Mouse (Mus musculus): ENCODE results near the gene Slc31a2.

Gene Slc31a2

DNA sequence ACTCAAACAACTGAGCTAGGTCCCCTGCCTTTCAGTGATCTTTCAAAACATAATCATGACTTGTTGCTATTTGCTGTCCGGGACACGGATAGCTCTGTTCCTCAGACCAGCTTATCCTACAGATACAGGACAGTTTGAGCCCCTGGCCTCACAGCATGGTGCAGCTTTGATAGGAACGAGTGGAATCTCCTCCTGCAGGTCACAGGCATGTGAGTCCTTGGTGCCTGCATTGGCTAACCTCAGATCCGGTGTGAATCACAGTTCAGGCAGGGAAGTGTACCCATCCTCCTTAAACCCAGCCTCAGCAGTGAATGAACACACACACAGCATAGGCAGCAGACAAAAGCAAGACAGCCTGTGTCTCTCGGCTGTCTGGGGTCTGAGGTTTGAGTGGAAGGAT lies 19.0 kb downstream of the Slc31a2 start:
- DNase-seq (ENCODE audit: low spot score): no peak

DNA sequence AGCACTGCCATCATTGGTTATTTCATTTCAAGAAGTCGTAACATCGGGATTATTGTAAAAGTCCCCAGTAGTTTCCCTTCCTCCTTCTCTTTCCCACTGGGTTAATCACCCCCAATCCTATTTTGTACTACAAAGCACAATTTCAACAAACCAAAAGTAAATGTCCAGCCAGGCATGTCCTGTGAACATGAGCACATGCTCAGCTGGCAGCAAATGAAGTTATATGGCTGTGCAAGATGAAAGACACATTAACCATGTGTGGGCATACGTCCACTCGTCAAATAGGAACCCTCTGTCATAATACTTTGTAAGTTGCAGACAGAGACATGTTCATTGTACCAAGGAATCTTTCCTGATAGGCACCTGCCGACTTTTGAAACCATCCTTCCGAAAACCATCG lies 20.6 kb downstream of the Slc31a2 start:
- no peak for DNase-seq (ENCODE audit: low spot score)

DNA sequence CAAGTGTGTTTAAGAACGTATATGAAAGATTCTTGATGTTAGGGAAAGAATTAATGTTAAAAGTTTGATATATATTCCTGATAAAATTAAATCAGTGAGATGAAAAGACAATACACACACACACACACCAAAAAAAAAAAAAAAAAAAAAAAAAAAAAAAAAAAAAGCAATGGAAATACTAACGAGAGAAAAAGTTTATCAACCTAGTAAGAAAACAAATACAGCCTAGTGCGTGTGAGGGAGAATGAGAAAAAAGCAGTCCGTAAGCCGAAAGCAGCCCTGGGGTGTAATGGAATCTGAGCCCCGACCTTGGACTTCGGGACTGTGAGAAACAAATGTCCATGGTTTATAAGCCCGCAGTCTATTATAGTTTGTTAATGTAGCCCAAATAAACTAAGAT lies 23.2 kb downstream of the Slc31a2 start:
- no peak for DNase-seq (ENCODE audit: low spot score)

DNA sequence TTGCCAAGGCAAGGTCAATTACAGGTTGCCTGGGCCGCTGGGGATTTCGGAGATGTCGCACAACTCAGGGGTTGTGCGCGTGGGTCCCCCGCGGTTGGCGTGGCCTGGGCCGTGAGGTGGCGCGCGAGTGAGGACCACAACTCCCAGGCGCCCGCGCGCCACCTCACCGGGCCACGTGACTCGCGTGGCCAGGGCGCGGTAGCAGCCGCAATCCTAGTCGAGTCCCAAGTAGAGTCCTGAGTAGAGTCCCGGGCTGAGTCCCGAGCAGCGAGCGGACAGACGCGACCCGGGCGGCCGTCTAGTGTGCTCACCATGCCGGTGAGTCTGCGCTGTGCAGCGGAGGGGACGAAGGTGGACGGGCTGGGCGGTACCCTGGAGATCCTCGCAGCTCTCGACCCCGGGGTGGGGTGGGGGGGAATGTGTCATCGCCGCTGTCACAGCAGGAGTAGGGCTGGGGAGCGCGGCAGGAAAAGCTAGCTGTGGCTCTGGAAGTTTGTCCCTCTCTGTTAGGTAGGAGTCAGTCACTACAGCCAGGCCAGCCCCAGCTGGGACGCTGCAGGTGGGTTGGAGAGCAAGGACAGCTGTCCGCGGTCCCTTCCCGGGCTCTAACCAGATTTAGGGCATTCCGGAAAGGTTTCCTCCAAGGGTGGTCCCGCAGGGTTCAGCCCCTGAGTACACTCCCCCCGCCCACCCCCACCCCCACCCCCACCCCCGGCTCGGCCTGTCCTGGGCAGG lies 24.1 kb downstream of the Slc31a2 start:
- peak; percentile 38 for DNase-seq (ENCODE audit: low spot score)

DNA sequence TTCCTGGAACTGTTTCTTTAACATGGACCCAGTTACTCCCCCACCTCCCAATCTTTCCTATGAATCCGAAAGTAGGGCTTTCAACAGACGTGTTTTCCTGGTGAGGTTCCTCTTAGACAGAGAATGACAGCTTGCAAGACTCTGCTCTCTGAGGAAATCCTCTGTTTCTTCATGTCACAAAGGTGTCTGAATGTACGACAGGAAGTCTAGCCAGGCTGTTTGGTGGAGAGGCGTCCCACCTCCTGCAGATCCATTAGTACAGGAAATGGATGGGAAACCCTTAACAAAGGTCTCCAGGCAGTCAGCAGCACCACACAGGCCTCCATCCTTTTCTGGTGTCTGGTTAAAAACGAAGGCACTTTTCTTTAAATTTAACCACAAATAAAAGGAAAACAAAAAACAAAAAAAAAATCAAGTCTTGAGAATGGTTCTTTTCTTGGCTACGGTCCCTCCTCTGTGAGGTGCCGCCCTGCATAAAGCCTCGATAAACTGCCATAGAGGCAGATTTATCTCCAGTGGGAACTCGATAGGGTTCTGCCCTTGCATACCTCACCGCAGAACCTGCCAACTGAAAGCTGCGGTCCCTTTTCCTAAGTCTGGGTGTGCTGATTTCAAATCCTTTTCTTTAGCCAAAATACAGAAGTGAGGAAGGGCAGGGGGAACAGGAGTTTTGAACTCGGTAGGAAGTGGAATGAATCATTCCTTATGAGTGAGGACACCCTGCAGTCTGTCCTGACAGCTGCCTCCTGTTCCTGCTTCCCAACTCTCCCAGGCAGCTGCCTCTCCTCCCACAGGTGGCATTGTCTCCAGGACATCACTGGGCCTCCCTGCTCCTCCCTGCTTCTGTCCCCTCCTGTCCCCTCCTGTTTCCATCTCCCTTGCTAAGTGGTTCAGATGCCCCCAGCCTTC lies 24.9 kb downstream of the Slc31a2 start:
- no peak for DNase-seq (ENCODE audit: low spot score)

DNA sequence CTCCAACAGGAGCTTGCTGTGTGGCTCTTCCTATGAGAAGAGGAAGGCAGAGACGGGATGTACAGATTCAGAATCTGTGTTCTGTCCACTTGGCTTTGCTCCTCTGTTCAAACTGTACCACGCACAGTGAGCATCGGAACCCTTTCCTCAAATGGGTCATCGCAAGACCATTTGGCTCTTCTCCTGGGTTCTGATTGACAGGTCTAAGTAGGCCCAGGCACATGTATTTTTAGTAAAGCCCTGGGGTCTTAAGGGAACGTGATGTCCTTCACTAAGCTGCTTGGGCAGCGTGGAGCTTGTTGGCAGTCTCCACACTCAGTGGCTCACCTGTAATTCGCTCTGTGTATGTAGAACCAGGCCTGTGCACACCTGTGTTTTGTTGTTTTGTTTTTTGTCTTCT lies 26.9 kb downstream of the Slc31a2 start:
- no peak for DNase-seq (ENCODE audit: low spot score)

DNA sequence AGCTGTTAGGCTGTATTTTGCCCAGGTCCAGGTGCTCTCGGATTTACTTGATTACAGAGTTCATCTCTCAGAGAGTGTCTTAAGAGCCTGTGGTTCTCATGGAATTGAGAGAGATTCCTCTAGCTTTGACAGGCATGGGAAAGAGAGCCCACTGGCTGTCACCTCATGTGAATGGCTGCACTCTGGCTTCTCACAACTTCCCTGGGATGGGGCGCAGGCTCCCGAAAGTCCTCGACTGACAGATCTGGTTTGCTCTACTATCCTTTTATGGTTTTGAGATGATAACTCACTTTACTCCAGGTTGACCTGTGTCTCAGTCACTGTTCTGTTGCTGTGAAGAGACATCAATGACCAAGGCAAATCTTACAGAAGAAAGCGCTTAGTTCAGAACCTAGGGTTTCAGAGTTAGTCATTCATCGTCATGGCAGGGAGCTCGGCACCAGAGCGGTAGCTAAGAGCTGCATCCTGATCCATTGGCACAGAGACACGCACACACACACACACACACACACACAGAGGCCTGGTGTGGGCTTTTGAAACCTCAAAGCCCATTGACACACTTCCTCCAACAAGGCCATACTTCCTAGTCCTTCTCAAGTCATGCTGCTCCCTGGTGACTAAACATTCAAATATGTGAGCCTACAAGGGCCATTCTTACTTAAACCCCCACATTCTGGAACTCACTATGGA lies 28.6 kb downstream of the Slc31a2 start:
- no peak for DNase-seq (ENCODE audit: low spot score)

DNA sequence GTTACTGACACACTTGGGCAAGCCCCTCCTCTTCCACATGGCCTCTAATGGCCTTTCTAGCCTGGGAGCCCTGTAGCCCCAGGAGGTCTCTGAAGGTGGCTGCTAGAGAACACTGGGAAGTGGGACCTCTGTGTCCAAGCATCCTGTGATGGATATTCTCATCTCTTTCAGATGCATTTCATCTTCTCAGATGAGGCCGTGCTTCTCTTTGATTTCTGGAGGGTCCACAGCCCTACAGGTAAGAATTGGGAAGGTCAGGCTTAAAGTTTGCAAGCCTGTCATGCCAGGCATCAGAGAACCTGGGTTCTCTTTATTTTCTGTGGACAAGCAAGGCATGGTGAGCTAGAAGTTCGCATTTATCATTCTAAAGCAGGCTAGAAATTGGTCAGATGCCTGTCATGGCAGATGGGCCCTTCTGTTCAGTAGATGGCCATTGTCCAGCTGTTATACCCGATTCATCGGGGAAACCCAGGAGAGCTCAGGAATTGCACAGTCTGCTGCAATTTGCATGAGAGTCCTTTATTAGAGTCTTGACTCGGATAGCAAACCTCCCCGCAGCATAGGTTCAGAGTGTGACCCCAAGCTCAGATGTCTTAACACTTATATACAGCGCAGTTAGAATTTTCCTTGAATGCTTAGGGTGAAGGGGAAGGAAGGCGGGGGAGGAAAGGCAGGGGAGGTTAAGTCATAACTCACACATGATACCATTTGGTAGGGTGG lies 30.3 kb downstream of the Slc31a2 start:
- DNase-seq (ENCODE audit: low spot score): no peak

DNA sequence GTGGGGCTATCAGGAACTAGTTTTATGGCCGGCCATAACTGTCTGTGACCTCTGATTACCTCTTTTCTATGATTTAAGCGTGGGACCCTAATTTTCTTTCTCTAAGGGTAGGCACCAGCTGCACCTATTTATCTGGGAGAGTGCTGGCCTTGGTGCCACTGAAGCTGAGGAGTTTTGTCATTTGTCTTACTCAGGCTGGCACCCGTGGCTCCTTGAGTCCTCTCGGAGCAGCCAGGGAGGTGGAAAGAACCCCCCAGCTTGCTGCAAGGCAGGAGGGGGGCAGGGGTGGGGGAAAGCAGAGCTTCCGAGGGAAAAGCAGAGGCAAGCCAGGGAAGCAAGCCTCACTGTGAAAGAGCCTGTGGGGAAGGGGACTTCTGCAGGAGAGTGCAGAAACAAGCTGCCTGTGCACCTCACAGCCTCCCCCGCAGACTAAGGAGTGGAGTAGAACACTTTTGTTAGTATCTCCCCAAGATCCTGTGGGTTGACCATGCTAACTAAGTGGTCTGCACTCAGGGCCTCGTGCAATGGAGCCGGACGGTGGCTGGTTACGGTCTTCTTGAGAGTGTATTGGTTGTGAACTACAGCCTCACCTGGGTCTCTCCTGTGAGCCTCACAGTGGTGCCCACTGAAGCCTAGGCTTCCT lies 31.0 kb downstream of the Slc31a2 start:
- DNase-seq (ENCODE audit: low spot score): no peak

DNA sequence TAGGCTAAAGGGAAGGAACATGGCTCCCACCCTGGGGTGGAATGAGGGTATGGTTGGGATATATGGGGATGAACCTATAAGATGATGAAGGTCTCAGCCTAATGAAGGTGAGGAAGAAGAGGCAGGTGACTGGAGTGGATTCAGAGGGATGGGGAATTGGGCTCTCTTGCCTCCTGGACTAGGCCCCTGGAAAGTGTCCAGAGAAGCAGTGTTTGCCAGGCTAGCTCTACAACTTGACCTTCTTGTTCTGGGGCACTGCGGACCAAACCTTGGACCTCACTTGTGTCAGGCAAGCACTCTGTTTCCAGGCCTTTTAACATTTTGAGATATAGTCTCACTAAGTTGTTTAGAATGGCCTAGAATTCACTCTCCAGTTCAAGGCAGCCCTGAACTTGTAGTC lies 32.4 kb downstream of the Slc31a2 start:
- no peak for DNase-seq (ENCODE audit: low spot score)

DNA sequence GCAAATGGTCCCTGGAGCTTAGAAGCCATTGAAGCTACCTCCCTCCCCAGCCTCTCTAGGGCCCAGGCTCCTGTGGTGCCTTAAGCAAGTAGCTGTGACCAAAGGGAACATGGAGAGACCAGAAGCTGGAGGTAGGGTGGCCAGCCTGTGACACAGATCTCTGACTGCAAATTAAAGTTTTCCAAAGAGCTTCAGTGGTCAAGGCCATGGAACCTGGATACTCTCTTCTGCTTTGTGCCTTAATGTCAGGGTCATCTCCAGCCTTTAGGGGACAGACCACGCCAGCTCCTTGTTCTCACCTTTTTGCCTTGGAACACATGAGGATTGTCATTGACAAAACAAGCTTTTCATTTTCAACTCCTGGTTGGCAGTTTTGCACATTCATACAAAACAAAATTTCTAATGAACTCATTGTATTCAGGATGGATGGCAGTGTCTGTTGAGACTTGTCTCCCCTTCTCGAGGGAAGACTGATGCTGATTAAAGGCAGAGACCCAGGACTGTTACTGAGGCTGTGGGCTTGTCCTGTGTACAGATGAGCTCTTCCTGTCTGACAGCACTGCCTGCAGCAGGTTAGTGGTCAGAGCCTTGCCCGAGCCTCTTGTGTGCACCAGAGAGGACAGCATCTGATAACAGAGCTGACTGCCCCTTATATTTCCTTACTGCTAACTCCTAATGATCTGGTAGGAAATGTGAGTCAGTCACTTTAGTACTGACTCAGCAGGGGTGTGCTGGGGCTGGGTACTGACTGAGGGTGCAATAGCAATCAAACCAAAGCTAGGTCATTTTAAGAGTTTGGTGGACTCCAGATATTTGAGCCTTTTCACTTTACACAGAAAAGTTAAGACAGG lies 35.1 kb downstream of the Slc31a2 start:
- DNase-seq (ENCODE audit: low spot score): no peak

DNA sequence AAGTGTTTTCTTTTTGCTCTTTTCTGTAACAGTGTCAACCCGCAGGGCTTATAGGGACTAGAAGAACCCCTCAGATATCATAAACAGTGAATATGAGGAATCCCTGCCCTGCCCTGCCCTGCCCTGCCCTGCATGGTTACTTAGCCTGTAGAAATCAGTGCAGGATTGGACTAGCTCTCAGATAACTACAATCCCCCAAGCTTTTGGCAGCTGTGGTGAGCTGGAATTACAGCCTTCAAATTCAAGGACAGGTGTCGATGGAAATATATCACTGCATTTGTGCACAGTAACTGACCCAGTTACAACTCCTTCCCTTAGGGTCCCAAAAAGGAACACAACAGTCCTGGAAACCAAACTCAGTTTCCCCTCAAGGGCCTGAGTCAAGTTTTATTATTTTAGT lies 37.6 kb downstream of the Slc31a2 start:
- no peak for DNase-seq (ENCODE audit: low spot score)

DNA sequence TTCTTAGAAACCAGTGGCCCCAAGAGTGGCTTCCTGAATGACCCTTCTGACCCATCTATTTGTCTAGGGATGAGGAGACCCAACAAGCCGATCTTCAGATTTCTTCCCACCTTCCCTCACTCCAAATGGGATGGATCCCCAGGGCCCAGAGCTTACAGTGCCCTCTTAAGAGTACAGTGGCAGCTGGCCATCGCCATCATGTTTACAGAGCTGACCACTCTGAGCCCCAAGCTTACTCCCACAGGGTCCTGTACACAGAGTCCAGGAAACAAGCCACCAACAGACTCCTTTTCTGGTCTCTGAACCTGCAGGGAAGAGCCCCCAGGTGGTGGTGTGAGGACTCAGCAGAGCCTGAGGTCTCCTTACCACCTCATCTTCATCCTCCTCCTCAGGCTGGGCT lies 40.4 kb downstream of the Slc31a2 start:
- no peak for DNase-seq (ENCODE audit: low spot score)

DNA sequence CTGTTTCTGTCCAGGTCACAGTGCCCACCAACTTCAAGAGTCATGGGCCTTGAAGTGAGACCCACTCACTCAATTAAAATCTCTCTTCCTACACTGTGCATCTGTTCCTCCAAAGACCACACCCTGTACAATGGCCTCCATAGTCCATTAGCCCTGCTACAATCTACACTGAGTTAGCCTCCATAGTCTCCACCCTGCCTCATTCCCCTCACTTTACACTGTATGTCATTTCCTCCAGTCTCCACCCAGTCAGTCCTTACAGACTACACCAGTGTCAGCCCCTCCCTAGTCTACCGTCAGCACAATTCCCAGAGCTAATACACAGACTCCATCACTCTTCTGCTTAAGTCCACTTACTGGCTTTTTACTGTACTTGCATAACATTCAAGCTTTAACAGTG lies 40.9 kb downstream of the Slc31a2 start:
- no peak for DNase-seq (ENCODE audit: low spot score)

DNA sequence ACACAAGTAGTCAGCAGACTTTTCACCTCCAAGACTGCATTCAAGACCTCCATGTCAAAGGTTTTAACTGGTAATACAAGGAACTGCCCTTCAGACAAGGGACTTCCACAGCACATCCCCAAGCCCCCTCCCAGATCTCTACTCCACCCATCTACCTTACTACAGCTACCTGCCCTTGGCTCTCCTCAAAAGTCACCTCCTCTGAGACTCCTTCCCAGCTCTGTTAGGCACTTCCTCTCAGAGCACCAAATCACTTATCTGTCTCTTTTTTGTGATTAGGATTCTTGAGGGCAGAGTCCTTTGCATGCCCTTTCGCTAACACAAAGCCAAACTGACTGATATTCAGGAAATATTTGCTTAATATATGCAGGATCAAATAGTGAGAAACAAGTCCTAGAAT lies 43.9 kb downstream of the Slc31a2 start:
- no peak for DNase-seq (ENCODE audit: low spot score)

DNA sequence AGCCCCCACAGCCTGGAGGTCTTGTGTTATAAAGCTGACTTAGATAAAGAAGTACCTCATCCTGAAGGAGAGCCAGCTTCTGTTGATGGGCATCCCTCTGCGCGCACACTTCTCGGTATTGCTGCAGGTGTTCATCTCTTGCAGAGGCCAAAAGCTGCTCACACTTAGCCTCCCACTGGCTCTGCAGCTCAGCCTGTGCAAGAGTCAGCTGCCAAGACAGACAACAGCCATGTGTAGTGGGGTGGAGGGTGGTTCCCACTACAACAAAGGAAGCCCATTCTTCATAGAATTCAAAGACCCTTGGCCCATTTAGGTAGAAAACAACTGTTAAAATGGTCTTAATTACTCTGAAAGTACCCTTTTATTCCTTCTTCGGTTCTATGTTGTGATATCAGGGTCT lies 44.5 kb downstream of the Slc31a2 start:
- DNase-seq (ENCODE audit: low spot score): no peak

DNA sequence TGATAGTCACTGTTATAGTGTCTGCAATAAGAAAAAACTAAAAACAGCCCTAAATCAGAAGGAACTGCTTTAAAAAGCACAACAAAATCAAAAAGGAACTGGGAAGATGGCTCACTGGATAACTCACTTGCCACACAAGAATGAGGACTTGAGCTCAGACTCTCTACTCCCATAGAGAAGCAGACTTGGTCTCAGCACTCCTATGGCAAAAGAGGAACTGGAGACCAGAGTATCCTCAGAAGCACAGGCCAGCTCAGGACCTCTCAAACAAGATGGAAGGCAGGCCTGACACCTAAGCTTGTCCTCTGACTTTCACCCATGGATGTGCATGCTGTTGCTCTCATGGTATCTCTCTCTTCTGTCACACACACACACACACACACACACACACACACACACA lies 46.0 kb downstream of the Slc31a2 start:
- no peak for DNase-seq (ENCODE audit: low spot score)

DNA sequence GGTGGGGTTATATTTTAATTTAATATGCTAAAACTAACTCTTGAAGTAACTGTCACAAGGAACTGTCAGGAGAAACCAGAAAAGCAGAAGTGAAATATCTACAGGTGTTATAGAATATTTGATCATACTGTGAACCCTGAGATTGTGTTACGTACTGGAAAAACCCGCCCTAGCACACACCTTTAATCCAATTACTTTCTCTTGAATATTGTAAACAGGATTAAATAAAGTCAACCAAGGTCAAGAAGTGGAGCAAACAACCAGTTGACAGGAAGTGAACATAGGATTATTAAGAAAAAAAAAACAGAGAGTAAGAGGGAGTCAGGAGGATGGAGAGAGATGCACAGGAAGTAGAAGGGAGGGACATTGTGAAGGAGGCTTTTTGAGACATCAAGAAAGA lies 50.5 kb downstream of the Slc31a2 start:
- DNase-seq (ENCODE audit: low spot score): no peak

DNA sequence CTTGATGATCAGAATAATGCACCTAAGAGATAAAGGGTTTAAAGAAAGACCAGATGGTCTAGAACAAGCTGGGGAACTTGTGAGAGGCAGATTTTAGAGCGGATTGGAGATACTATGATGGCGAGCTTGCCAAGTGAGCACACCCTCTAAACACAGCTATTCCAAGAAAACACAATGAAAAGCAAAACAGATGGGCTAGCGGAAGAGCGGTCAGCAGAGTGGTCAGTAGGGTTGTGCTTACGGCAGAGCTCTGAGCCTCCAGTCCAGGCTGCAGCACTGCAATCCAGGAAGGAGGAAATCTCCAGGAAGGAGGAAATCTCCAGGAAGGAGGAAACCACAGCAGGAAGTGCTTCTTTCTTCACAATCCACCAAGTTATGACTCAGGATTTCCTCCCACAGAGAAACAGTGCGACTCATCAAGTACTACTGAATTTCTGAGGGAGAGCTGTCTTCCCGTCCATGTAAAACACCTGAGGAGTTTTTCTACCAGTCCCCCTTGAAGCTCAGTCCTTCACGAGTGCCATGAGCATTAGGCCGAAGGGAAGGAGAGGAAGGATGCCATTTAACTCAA lies 51.4 kb downstream of the Slc31a2 start:
- no peak for DNase-seq (ENCODE audit: low spot score)

DNA sequence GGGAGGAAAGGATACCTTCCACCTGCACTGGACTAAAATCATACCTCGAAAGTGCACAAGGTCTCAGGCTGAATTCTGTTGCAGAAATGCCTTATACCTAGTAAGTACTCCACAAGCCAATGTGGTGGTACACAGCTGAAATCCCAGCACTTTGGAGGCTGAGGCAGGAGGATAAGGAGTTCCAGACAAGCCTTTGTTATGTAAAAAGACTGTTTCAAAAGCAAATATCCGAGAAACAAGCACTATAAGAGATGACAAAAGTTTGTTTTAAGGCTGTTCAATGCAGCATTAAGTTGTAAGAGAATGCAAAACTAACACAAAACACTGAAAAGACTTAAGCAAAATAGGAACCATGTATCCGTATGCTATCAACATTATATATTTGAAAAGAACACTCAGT lies 52.2 kb downstream of the Slc31a2 start:
- DNase-seq (ENCODE audit: low spot score): no peak

Data from c-Kit-positive CD71-positive TER-119-positive erythroid progenitor cells, embryonic 14.5 days (primary cell).